Mouse (Mus musculus) kidney, postnatal 4 days (tissue): Measurements from ENCODE around the gene Cyp2u1.
"Not testable (repeated sequence)": the region's sequence is repeated elsewhere in the genome, so short reads cannot be mapped to it uniquely, and the experiment has no call there.

Experiments
- DNase-seq, 2 experiments: peaks; one replicate each; pipeline ENCODE4 v3.0.0; 2021; ENCODE audit warnings: mixed read lengths in 2 of 2

Cyp2u1 gene

GRCm38 (mm10) chr3:131302452-131303319, at the start of gene Cyp2u1:
TSS of gene Cyp2u1 (minus strand) at chr3:131303227.
- peak; percentile 90 to 94 for DNase-seq

GRCm38 (mm10) chr3:131350539-131350938, 47.5 kb upstream of the Cyp2u1 start:
- no peak for DNase-seq

- DNase-seq: no peak
Measured at GRCm38 (mm10) chr3:131349013-131349412, 46.0 kb upstream of the Cyp2u1 start.

GRCm38 (mm10) chr3:131348579-131348950, 45.5 kb upstream of the Cyp2u1 start:
- no peak for DNase-seq

GRCm38 (mm10) chr3:131347831-131348578, 45.0 kb upstream of the Cyp2u1 start:
- DNase-seq: peak; percentile 72 to 79

- DNase-seq: no peak
Measured at GRCm38 (mm10) chr3:131345903-131346302, 42.9 kb upstream of the Cyp2u1 start.

- no peak for DNase-seq
Measured at GRCm38 (mm10) chr3:131343311-131343710, 40.3 kb upstream of the Cyp2u1 start.

GRCm38 (mm10) chr3:131340885-131341284, 37.9 kb upstream of the Cyp2u1 start:
- no peak for DNase-seq

GRCm38 (mm10) chr3:131339280-131339679, 36.3 kb upstream of the Cyp2u1 start:
- DNase-seq: no peak

- DNase-seq: not testable (repeated sequence)
Measured at GRCm38 (mm10) chr3:131337749-131338148, 34.7 kb upstream of the Cyp2u1 start.

GRCm38 (mm10) chr3:131336629-131337028, 33.6 kb upstream of the Cyp2u1 start:
- DNase-seq: no peak

- peak in 1 of 2 experiments; percentile 16 for DNase-seq
Measured at GRCm38 (mm10) chr3:131335117-131335547, 32.1 kb upstream of the Cyp2u1 start.

GRCm38 (mm10) chr3:131327189-131327588, 24.2 kb upstream of the Cyp2u1 start:
- DNase-seq: no peak

GRCm38 (mm10) chr3:131326637-131327036, 23.6 kb upstream of the Cyp2u1 start:
- DNase-seq: no peak

GRCm38 (mm10) chr3:131322081-131322815, 19.2 kb upstream of the Cyp2u1 start:
- DNase-seq: no peak

- DNase-seq: peak; percentile 89 to 90
Measured at GRCm38 (mm10) chr3:131320184-131320583, 17.2 kb upstream of the Cyp2u1 start.

- DNase-seq: no peak
Measured at GRCm38 (mm10) chr3:131318211-131318610, 15.2 kb upstream of the Cyp2u1 start.

- DNase-seq: no peak
Measured at GRCm38 (mm10) chr3:131317126-131317525, 14.1 kb upstream of the Cyp2u1 start.

- DNase-seq: no peak
Measured at GRCm38 (mm10) chr3:131315957-131316510, 13.0 kb upstream of the Cyp2u1 start.

GRCm38 (mm10) chr3:131312340-131312739, 9.3 kb upstream of the Cyp2u1 start:
- no peak for DNase-seq

GRCm38 (mm10) chr3:131310572-131310971, 7.5 kb upstream of the Cyp2u1 start:
- DNase-seq: no peak

GRCm38 (mm10) chr3:131307811-131308210, 4.8 kb upstream of the Cyp2u1 start:
- no peak for DNase-seq

GRCm38 (mm10) chr3:131306255-131306654, 3.2 kb upstream of the Cyp2u1 start:
- no peak for DNase-seq
